ENCODE assay signal across 8 mouse cellular contexts in genomic region chr17:35187959-35188610, GRCm38 (mm10). TPM values are rescaled to one million over a fixed set of nuclear protein-coding genes. Genes with fewer than 3 reads are reported as not detected.
DNase-seq lines count a peak whose midpoint lies in the region; ATAC-seq and TF ChIP-seq lines count a peak whose summit lies in the region.

TSS of gene Lst1 (minus strand) at chr17:35188439.

- TF ChIP-seq EP300 in heart, postnatal 0 days (IDR thresholded peaks at IDR 0.05; ENCODE audit: low read depth): no peak
- no peak for TF ChIP-seq EP300 in heart, adult 2 months (IDR thresholded peaks at IDR 0.05; ENCODE audit: insufficient read depth, low read depth, low read length)

- H3K4me1 ChIP-seq in heart, postnatal 0 days (ENCODE audit: control insufficient read depth, insufficient read depth): peaks cover 5% of the 10 kb centered on the region
- no peaks in the 10 kb centered on the region; the same call in 1 of the 2 replicates for H3K4me1 ChIP-seq in heart, adult 2 months (ENCODE audit: control insufficient read depth, insufficient read depth, low read length)
- H3K4me1 ChIP-seq in limb, embryonic 12.5 days (replicated peaks): 0 out of 2 replicates have a peak, but pooled peaks cover 8% of the 10 kb centered on the region
- peaks cover 9% of the 10 kb centered on the region for H3K4me1 ChIP-seq in stomach, embryonic 15.5 days

- peak within 1 kb of the TSS; percentile 48; the same call in 1 of the 2 replicates for H3K27ac ChIP-seq in heart, postnatal 0 days (ENCODE audit: low read depth)
- no peak within 1 kb of the TSS for H3K27ac ChIP-seq in heart, adult 2 months
- peak within 1 kb of the TSS; percentile 56; the same call in 1 of the 2 replicates for H3K27ac ChIP-seq in limb, embryonic 12.5 days
- peak within 1 kb of the TSS; percentile 31; the same call in 1 of the 2 replicates for H3K27ac ChIP-seq in stomach, embryonic 15.5 days

- H3K4me3 ChIP-seq in heart, postnatal 0 days (ENCODE audit: low read depth, low read length): no peak within 1 kb of the TSS
- H3K4me3 ChIP-seq in heart, adult 2 months: no peak within 1 kb of the TSS
- no peak within 1 kb of the TSS for H3K4me3 ChIP-seq in limb, embryonic 12.5 days (replicated peaks)
- H3K4me3 ChIP-seq in stomach, embryonic 15.5 days (replicated peaks): no peak within 1 kb of the TSS

- H3K9me3 ChIP-seq in heart, postnatal 0 days (replicated peaks; ENCODE audit: control insufficient read depth, low read length): no peaks in the 10 kb centered on the region
- no peaks in the 10 kb centered on the region for H3K9me3 ChIP-seq in limb, embryonic 12.5 days
- no peaks in the 10 kb centered on the region for H3K9me3 ChIP-seq in stomach, embryonic 15.5 days

- intact Hi-C loops in heart, adult 2 months (cut with DNase I): no loop called here

- no peak within 1 kb of the TSS for H3K9ac ChIP-seq in heart, postnatal 0 days (replicated peaks; ENCODE audit: low read depth, low read length)
- H3K9ac ChIP-seq in heart, adult 2 months (ENCODE audit: low read depth, low read length): no peak within 1 kb of the TSS
- H3K9ac ChIP-seq in limb, embryonic 12.5 days (replicated peaks): no peak within 1 kb of the TSS
- H3K9ac ChIP-seq in stomach, embryonic 15.5 days: no peak within 1 kb of the TSS

- no peak for DNase-seq in heart, postnatal 0 days (ENCODE audit: low spot score)
- no peak for DNase-seq in heart, adult 2 months
- DNase-seq in thymus, postnatal 0 days (ENCODE audit: low spot score): no peak
- no peak for DNase-seq in thymus, adult 18-20 months
- DNase-seq in urinary bladder, postnatal 4 days (ENCODE audit: low spot score in 2 of 2): no peak
- no peak for DNase-seq in left cerebral cortex, adult 8-10 months (ENCODE audit: low spot score in 2 of 2)

- H3K36me3 ChIP-seq in heart, postnatal 0 days (replicated peaks; ENCODE audit: control insufficient read depth, insufficient read depth, low read length): no peaks in the 10 kb centered on the region
- no peaks in the 10 kb centered on the region for H3K36me3 ChIP-seq in heart, adult 2 months (ENCODE audit: control insufficient read depth, insufficient read depth, low read length)
- no peaks in the 10 kb centered on the region for H3K36me3 ChIP-seq in limb, embryonic 12.5 days
- H3K36me3 ChIP-seq in stomach, embryonic 15.5 days: no peaks in the 10 kb centered on the region

- 70% methylated on average over 7 of the region's 7 CpGs for WGBS in heart, postnatal 0 days
- 73% methylated on average over 7 of the region's 7 CpGs for WGBS in heart, adult 2 months
- 73% methylated on average over 7 of the region's 7 CpGs for WGBS in limb, embryonic 12.5 days
- 58% methylated on average over 7 of the region's 7 CpGs for WGBS in stomach, embryonic 15.5 days

- no peak for TF ChIP-seq CTCF in heart, postnatal 0 days (IDR thresholded peaks at IDR 0.05; ENCODE audit: low read depth)
- no peak for TF ChIP-seq CTCF in heart, adult 2 months (IDR thresholded peaks at IDR 0.05)

- no peaks in the 10 kb centered on the region for H3K79me2 ChIP-seq in heart, adult 2 months (replicated peaks; ENCODE audit: control insufficient read depth, insufficient read depth, low read length)

- TF ChIP-seq POLR2A in heart, adult 2 months (IDR thresholded peaks at IDR 0.05; ENCODE audit: insufficient read depth, low read depth, low read length): no peak

- ATAC-seq in heart, postnatal 0 days (ENCODE audit: insufficient read depth, low read depth): no peak
- ATAC-seq in limb, embryonic 12.5 days (ENCODE audit: insufficient number of reproducible peaks, insufficient read depth, low FRiP score, low TSS enrichment, low read depth): no peak
- no peak for ATAC-seq in stomach, embryonic 15.5 days (ENCODE audit: insufficient read depth, low FRiP score, low read depth)

- H3K4me2 ChIP-seq in heart, postnatal 0 days (ENCODE audit: low read depth, low read length): no peak within 1 kb of the TSS
- no peak within 1 kb of the TSS for H3K4me2 ChIP-seq in limb, embryonic 12.5 days
- H3K4me2 ChIP-seq in stomach, embryonic 15.5 days: no peak within 1 kb of the TSS; the same call in 1 of the 2 replicates

- H3K27me3 ChIP-seq in heart, postnatal 0 days (ENCODE audit: control insufficient read depth, insufficient read depth, low read length): 0 out of 2 replicates have a peak, but pooled peaks cover 1% of the 10 kb centered on the region
- H3K27me3 ChIP-seq in heart, adult 2 months (ENCODE audit: control insufficient read depth, insufficient read depth, low read length): no peaks in the 10 kb centered on the region
- H3K27me3 ChIP-seq in limb, embryonic 12.5 days: no peaks in the 10 kb centered on the region; the same call in 1 of the 2 replicates
- H3K27me3 ChIP-seq in stomach, embryonic 15.5 days (replicated peaks): no peaks in the 10 kb centered on the region

RNA-seq across cellular contexts. Expression of gene Lst1, which starts in this region (rescaled TPM):
- total RNA-seq in heart, postnatal 0 days (2014; rRNA removed; ENCODE audit: low replicate concordance): 6.6 and 52.7 TPM in 2 replicates
- 7.0 and 9.7 TPM in 2 replicates for polyA plus RNA-seq in heart, postnatal 0 days (2015; fragmentation: Nextera tagmentation; extraction: Ambion mirVana)
- total RNA-seq in heart, adult 2 months (2021): 1 to 10 TPM; 4.1 to 4.5 TPM
- polyA plus RNA-seq in heart, adult 2 months (2012; rRNA removed): 7.2 and 11.3 TPM in 2 replicates
- 35.3 and 41.8 TPM in 2 replicates for polyA plus RNA-seq in thymus, postnatal 0 days (2015; fragmentation: Nextera tagmentation; extraction: Ambion mirVana)
- 5.6 and 6.0 TPM in 2 replicates for polyA plus RNA-seq in limb, embryonic 12.5 days (2016; fragmentation: Nextera tagmentation; extraction: Ambion mirVana)
- 23.7 and 25.1 TPM in 2 replicates for polyA plus RNA-seq in stomach, embryonic 15.5 days (2015; fragmentation: Nextera tagmentation; extraction: Ambion mirVana)
- 10 to 100 TPM in 1 of 4 experiments, 1 to 10 TPM in 3; 6.5 to 10.1 (median 7.9) TPM for total RNA-seq in left cerebral cortex, adult 8-10 months (2022)
